Mouse (Mus musculus): ENCODE measurements around the gene Zfp319. TPM values are rescaled to one million over a fixed set of nuclear protein-coding genes. Genes with fewer than 3 reads are reported as not detected.
A peak's percentile ranks its signal among the peaks of the same experiment; 100 is the strongest.

Zfp319 gene
- polyA plus RNA-seq, 1 experiment from 2014 or later: 3.4 TPM

DNA sequence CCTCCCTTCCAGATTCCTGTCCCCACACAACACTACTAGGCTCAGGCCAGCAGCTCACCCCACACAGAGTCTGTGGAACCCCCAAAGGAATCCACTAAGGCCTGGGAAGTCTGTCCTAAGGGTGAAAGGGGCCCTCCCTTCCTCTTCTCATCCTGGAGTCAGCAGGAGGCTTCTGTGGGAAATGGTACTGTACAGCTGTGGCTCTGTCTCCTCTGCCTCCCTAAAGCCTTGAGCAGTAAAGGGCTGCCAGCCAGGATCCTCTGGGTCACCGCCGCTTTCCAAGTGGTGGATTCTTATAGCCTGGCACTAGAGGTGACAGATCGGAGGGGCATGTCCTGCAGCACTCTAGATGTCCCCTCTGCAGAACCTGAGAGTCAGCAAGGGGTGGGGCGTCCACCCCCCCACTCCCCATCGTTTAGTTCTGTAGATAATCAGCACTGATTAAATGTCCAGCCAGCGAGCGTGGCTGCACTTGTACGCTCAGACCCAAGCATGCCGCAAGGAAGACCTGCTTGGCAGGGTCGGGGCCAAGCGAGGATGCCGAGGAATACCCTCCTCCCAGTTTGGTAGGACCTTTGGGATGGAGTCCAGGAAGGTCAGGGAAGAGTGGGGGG lies 41.7 kb upstream of the Zfp319 start:
- Histone ChIP-seq H3K36me3 (ENCODE audit: control insufficient read depth, insufficient read depth, low read length) (peaks cover 5% of the 10 kb centered on the region), H3K4me2 (no peak overlapping the region), H3K9me3 (ENCODE audit: control insufficient read depth, low read length) (no peaks in the 10 kb centered on the region), H3K9ac (ENCODE audit: low read depth, low read length) (no peak overlapping the region), H3K4me3 (ENCODE audit: low read depth, low read length) (no peak overlapping the region), H3K27ac (ENCODE audit: low read depth, low read length) (no peak overlapping the region), H3K27me3 (replicated peaks; ENCODE audit: control insufficient read depth, insufficient read depth, low read length) (no peaks in the 10 kb centered on the region), H3K4me1 (replicated peaks; ENCODE audit: control insufficient read depth, insufficient read depth, low read length) (peaks cover 9% of the 10 kb centered on the region)
- WGBS: 62% methylated on average over 12 of the region's 12 CpGs
- ATAC-seq (replicated peaks; ENCODE audit: low FRiP score) (no peak), DNase-seq (ENCODE audit: low spot score) (no peak)

DNA sequence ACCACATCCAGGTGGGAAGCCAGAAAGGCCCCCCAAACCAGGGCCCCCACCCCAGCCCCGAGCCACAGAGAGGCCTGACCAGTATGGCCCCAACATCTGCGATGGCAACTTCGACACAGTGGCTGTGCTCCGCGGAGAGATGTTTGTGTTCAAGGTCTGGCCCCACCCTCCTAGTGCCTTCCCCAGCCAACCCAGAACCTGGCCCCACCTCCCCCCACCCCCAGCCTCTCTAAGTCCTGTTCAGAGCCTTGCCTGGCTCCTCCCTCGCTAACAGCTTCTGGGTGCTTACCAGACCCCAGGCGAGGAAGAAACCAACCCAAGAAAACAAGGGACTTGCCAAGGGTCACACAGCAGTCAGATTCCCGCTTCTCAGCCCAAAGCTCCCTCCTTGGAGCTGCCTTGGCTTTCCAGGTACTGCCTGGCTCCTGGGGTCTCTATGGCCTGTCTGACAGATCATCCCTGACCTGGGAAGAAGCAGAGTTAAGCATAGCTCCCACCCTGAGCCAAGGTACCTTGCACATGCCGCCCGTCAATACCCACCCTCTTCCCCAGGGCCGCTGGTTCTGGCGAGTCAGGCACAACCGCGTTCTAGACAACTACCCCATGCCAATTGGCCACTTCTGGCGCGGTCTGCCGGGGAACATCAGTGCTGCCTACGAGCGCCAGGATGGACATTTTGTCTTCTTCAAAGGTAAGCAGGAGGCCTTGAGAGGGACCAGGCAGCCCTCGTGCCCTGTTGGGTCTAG lies 38.0 kb upstream of the Zfp319 start:
- Histone ChIP-seq H3K4me3 (ENCODE audit: low read depth, low read length) (peak overlapping the region; percentile 32), H3K4me1 (replicated peaks; ENCODE audit: control insufficient read depth, insufficient read depth, low read length) (peaks cover 11% of the 10 kb centered on the region), H3K27me3 (replicated peaks; ENCODE audit: control insufficient read depth, insufficient read depth, low read length) (no peaks in the 10 kb centered on the region), H3K4me2 (peak overlapping the region; percentile 56), H3K36me3 (ENCODE audit: control insufficient read depth, insufficient read depth, low read length) (peaks cover 5% of the 10 kb centered on the region), H3K9ac (ENCODE audit: low read depth, low read length) (no peak overlapping the region), H3K9me3 (ENCODE audit: control insufficient read depth, low read length) (no peaks in the 10 kb centered on the region), H3K27ac (ENCODE audit: low read depth, low read length) (no peak overlapping the region)
- DNase-seq (ENCODE audit: low spot score) (no peak), ATAC-seq (replicated peaks; ENCODE audit: low FRiP score) (peak; percentile 63)
- WGBS: 46% methylated on average over 20 of the region's 20 CpGs

DNA sequence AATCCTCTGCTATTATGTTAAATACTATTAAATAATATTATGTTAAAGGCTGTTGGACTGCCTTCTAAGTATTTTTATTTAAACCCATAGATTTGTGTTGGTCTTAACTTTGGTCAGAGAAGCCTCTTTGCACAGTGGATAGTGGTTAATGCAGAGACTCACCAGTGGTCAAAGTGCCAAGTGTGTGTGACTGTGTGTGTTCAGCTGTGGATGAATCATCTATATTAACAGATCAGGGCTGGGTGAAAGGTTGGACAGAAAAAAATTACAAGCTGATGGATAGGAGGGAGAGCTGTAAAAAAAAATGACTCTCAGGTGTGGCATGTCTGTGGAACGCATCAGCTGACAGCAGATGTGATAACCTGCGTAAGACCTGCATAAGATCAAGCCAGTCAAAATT lies 32.1 kb upstream of the Zfp319 start:
- Histone ChIP-seq H3K9ac (ENCODE audit: low read depth, low read length) (no peak overlapping the region), H3K27me3 (replicated peaks; ENCODE audit: control insufficient read depth, insufficient read depth, low read length) (no peaks in the 10 kb centered on the region), H3K4me3 (ENCODE audit: low read depth, low read length) (no peak overlapping the region), H3K27ac (ENCODE audit: low read depth, low read length) (no peak overlapping the region), H3K4me2 (no peak overlapping the region), H3K36me3 (ENCODE audit: control insufficient read depth, insufficient read depth, low read length) (no peaks in the 10 kb centered on the region), H3K9me3 (ENCODE audit: control insufficient read depth, low read length) (no peaks in the 10 kb centered on the region), H3K4me1 (replicated peaks; ENCODE audit: control insufficient read depth, insufficient read depth, low read length) (peaks cover 29% of the 10 kb centered on the region)
- WGBS: 90% methylated on average over 2 of the region's 2 CpGs
- ATAC-seq (replicated peaks; ENCODE audit: low FRiP score) (no peak), DNase-seq (ENCODE audit: low spot score) (no peak)

DNA sequence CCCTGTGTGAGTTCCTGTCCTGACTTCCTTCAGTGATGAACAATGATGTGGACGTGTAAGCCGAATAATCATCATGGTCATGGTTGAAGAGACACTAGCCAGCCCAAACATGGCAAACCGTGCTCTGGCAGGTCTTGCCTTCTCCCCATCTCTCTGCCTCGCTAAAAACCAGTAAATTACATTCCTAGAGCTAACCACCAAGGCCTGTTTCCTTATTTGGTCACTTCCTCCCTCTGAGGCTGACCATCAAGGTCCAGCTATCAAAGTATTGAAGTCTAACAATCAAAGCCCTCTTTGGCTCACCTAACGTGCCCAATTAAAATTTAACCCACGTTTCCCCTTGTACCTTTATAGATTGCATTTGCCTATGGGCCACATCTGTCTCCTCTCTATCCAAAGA lies 30.5 kb upstream of the Zfp319 start:
- DNase-seq (ENCODE audit: low spot score) (no peak), ATAC-seq (replicated peaks; ENCODE audit: low FRiP score) (no peak)
- Histone ChIP-seq H3K36me3 (ENCODE audit: control insufficient read depth, insufficient read depth, low read length) (no peaks in the 10 kb centered on the region), H3K4me3 (ENCODE audit: low read depth, low read length) (no peak overlapping the region), H3K9me3 (ENCODE audit: control insufficient read depth, low read length) (no peaks in the 10 kb centered on the region), H3K27me3 (replicated peaks; ENCODE audit: control insufficient read depth, insufficient read depth, low read length) (no peaks in the 10 kb centered on the region), H3K27ac (ENCODE audit: low read depth, low read length) (no peak overlapping the region), H3K9ac (ENCODE audit: low read depth, low read length) (no peak overlapping the region), H3K4me2 (no peak overlapping the region), H3K4me1 (replicated peaks; ENCODE audit: control insufficient read depth, insufficient read depth, low read length) (peaks cover 36% of the 10 kb centered on the region)
- 60% methylated on average over 6 of the region's 6 CpGs for WGBS

DNA sequence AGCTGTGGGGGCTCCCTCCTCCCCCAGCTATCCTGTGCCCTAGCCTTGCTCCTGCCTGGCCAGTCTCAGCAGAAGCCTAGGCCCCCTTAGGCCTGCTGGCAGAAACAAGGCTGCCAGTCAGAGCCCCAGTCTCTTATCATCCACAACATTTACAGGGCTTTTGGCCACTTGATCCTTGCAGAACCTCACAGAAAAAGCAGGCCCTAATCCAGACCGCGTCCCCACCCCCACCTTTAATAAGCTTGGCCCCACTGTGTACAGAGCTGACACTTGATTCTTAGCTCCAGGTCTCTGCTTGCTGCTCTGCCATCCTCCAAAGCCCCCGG lies 29.2 kb upstream of the Zfp319 start:
- Histone ChIP-seq H3K4me3 (ENCODE audit: low read depth, low read length) (no peak overlapping the region), H3K27me3 (replicated peaks; ENCODE audit: control insufficient read depth, insufficient read depth, low read length) (0 out of 2 replicates have a peak, but pooled peaks cover 3% of the 10 kb centered on the region), H3K4me1 (replicated peaks; ENCODE audit: control insufficient read depth, insufficient read depth, low read length) (peaks cover 31% of the 10 kb centered on the region), H3K27ac (ENCODE audit: low read depth, low read length) (no peak overlapping the region), H3K36me3 (ENCODE audit: control insufficient read depth, insufficient read depth, low read length) (no peaks in the 10 kb centered on the region), H3K9me3 (ENCODE audit: control insufficient read depth, low read length) (no peaks in the 10 kb centered on the region), H3K4me2 (peak overlapping the region; percentile 36), H3K9ac (ENCODE audit: low read depth, low read length) (no peak overlapping the region)
- DNase-seq (ENCODE audit: low spot score) (no peak), ATAC-seq (replicated peaks; ENCODE audit: low FRiP score) (peak; percentile 60)
- WGBS: 41% methylated on average over 3 of the region's 3 CpGs

DNA sequence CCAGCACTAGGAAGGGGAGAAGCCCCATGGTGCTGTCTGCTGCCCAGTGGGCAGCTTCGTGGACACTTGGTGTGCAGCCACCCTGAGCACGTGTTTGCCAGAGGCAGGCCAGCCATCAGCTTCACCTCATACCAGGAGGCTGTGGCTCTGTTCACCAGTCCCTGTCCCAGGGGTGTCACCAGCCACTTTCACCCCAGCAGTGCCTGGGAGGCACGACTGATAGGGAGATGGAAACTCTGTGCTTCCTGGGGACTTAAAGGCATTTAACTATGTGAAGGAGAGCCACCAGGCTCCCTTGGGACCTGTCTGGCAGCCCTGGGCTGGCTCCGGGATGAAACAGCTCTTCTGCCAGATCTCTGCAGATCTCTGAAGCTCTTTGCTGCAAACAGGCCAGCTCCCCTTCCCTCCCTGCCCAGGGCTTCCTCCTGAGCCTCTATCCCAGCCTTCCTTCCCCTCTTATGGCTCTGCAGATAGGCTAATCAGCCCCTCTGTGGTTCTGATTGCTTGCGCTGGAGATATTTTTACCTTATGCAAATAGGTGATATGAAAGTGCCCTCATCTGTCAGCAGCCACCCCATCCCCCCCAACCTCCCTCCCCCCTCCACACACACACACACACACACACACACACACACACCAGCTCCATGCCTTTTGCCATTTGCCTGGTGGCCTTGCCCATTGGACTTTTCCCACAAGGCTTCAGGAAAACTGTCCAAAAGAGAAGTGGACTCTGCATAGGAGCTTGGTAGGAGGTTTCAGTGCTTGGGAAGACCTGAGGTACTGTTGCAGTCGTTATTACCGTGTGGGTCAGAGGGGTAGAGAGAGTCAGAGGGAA lies 28.6 kb upstream of the Zfp319 start:
- peak overlapping the region; percentile 36 for H3K4me2 ChIP-seq
- WGBS: 22% methylated on average over 7 of the region's 7 CpGs

DNA sequence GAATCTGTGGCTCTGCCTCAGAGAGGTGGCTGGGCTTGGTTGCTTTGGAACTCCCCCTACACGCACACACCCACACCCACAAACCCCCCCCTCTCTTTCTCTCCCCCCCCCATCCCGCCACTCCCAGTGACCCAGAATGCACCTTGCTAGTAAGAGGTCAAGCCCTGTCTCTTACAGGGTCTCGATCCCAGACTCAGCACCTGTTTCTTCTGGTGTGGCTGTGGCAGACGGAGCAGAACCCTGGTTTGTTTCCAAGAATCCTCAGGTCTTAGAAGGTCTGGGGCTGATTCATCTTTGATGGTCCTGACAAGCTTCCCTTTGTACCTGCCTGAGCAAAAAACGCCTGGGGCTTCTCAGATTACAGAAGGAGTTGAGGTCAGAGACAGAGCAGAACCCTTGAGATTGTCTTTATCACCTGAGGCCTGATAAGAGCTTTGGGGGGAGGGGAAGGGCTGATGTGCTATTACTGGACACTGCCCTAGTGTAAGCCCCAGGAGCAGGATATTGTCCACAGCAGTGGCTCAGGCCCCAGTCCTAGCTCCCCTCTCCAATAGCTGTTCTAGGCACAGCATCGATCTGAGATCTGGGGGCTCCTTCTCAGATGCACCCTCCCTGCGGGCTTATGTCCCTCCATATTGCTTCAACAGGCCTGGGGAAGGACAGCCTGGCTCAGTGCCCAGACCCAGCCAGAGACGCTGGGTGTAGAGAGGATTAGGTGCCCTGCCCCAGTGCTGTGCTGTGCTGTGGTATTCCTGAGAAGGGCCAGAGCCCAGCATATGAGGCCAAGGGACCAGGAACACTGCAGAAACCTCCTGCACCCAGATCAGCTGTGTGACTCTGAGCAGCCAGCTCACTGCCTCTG lies 27.0 kb upstream of the Zfp319 start:
- H3K27ac ChIP-seq (ENCODE audit: low read depth, low read length): no peak overlapping the region
- ATAC-seq (replicated peaks; ENCODE audit: low FRiP score): no peak
- no peak for DNase-seq (ENCODE audit: low spot score)
- no peak overlapping the region for H3K9ac ChIP-seq (ENCODE audit: low read depth, low read length)
- H3K4me3 ChIP-seq (ENCODE audit: low read depth, low read length): no peak overlapping the region
- H3K9me3 ChIP-seq (ENCODE audit: control insufficient read depth, low read length): no peaks in the 10 kb centered on the region
- no peaks in the 10 kb centered on the region for H3K36me3 ChIP-seq (ENCODE audit: control insufficient read depth, insufficient read depth, low read length)
- H3K4me1 ChIP-seq (replicated peaks; ENCODE audit: control insufficient read depth, insufficient read depth, low read length): peaks cover 31% of the 10 kb centered on the region
- 41% methylated on average over 7 of the region's 8 CpGs for WGBS
- peaks cover 20% of the 10 kb centered on the region for H3K27me3 ChIP-seq (replicated peaks; ENCODE audit: control insufficient read depth, insufficient read depth, low read length)
- H3K4me2 ChIP-seq: no peak overlapping the region

More for the DNA sequence above, 28.6 kb upstream of the Zfp319 start:
- peak; percentile 85 for ATAC-seq (replicated peaks; ENCODE audit: low FRiP score)
- no peak for DNase-seq (ENCODE audit: low spot score)
- H3K9ac ChIP-seq (ENCODE audit: low read depth, low read length): no peak overlapping the region
- peaks cover 31% of the 10 kb centered on the region for H3K4me1 ChIP-seq (replicated peaks; ENCODE audit: control insufficient read depth, insufficient read depth, low read length)
- no peak overlapping the region for H3K4me3 ChIP-seq (ENCODE audit: low read depth, low read length)
- H3K9me3 ChIP-seq (ENCODE audit: control insufficient read depth, low read length): no peaks in the 10 kb centered on the region
- H3K27ac ChIP-seq (ENCODE audit: low read depth, low read length): no peak overlapping the region
- no peaks in the 10 kb centered on the region for H3K36me3 ChIP-seq (ENCODE audit: control insufficient read depth, insufficient read depth, low read length)
- 0 out of 2 replicates have a peak, but pooled peaks cover 4% of the 10 kb centered on the region for H3K27me3 ChIP-seq (replicated peaks; ENCODE audit: control insufficient read depth, insufficient read depth, low read length)

DNA sequence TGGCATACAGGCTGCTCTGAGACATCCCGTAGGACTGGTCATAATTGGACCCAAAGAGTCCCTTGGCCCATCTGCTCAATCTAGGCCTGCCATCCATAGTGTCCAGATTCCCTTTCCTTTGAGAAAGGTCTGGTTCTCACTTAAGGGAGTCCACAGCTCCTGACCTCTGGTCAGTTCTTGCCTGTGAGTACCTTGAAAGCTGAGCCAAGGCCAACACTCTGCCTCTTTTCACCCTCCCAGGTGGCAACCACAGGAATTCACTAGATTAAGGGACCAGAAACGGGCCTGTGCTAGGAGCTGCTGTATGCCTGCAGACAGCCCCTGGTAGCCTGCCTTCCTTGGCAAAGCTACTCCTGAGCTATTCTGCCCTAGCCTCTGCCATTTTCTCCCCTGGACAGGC lies 22.9 kb upstream of the Zfp319 start:
- no peaks in the 10 kb centered on the region for H3K9me3 ChIP-seq (ENCODE audit: control insufficient read depth, low read length)
- no peak for ATAC-seq (replicated peaks; ENCODE audit: low FRiP score)
- DNase-seq (ENCODE audit: low spot score): no peak
- peaks cover 59% of the 10 kb centered on the region for H3K27me3 ChIP-seq (replicated peaks; ENCODE audit: control insufficient read depth, insufficient read depth, low read length)
- H3K27ac ChIP-seq (ENCODE audit: low read depth, low read length): no peak overlapping the region
- H3K9ac ChIP-seq (ENCODE audit: low read depth, low read length): no peak overlapping the region
- no peak overlapping the region for H3K4me2 ChIP-seq
- H3K36me3 ChIP-seq (ENCODE audit: control insufficient read depth, insufficient read depth, low read length): no peaks in the 10 kb centered on the region
- H3K4me1 ChIP-seq (replicated peaks; ENCODE audit: control insufficient read depth, insufficient read depth, low read length): peaks cover 17% of the 10 kb centered on the region
- H3K4me3 ChIP-seq (ENCODE audit: low read depth, low read length): no peak overlapping the region
- WGBS: 83% methylated on average over 2 of the region's 2 CpGs
